Mouse (Mus musculus): ENCODE results near the gene Zmiz1.

DNA sequence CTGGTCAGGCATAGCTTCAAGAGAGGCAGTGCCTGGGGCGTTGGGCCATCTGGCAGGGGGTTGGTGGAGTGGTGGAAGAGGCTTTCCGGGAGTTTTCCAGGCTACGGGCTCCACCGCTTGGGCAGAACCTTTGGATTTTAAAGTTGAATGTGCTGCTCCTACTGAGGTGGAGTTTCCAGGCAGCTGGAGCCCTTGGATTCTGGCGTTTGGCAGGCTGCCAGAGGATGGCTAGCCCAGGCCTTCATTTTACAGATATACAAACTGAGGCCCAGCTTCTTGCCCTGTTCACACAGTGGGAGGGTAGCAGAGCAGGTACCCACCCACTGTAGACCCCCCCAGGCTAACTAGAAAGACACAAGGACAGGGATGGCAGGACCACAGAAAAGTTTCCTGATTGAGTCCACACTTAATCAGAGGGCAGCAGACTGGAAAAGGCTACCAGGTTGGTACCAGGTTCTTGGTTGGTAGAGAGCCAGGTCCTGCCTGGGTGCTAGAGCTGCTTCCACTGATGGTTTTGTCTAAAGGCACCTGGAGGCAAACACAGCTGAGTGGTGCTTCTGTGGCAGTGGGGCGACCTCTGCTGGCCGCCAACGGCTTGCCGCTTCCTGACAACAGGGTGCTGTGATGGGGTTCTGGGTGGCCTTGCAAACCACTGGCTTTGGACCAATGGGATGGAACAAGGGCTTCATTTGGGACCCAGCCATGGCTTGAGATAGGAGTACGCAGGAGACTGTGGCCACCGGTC lies 106.5 kb downstream of the Zmiz1 start:
- no peak for TF ChIP-seq CTCF (IDR thresholded peaks at IDR 0.05; ENCODE audit: low read depth, low read length)
- no peak for TF ChIP-seq TAL1 (conservative IDR thresholded peaks at IDR 0.05; ENCODE audit: low read depth, low read length)
- no peak for TF ChIP-seq GATA1 (IDR thresholded peaks at IDR 0.05; ENCODE audit: borderline replicate concordance, low read length)
- no peak for TF ChIP-seq POLR2AphosphoS5 (IDR thresholded peaks at IDR 0.05; ENCODE audit: insufficient replicate concordance, low read depth, low read length)

All from G1E (cell line).